Mouse (Mus musculus): ENCODE measurements around the gene Atg16l2. TPM values are rescaled to one million over a fixed set of nuclear protein-coding genes. Genes with fewer than 3 reads are reported as not detected.

Gene Atg16l2
- total and polyA plus RNA-seq, 3 experiments = 7.9 to 8.8 TPM; not detected in 1

- Histone ChIP-seq H3K9ac (ENCODE audit: control insufficient read depth, low read depth, low read length, poor library complexity, severe bottlenecking) (no peak overlapping the region), H3K4me1 (ENCODE audit: control insufficient read depth in 1 of 2, insufficient read depth in 2 of 2, low read length in 2 of 2) (peaks cover 2 to 10% of the 10 kb centered on the region in 2 experiments), H3K9me3 (replicated peaks; ENCODE audit: insufficient read depth, low read length) (no peaks in the 10 kb centered on the region), H3K27ac (ENCODE audit: control insufficient read depth, low read depth, low read length) (no peak overlapping the region), H3K27me3 (ENCODE audit: control insufficient read depth in 1 of 2, insufficient read depth in 2 of 2, low read length in 2 of 2) (no peaks in the 10 kb centered on the region), H3K79me2 (ENCODE audit: control insufficient read depth, insufficient read depth, low read length, poor library complexity) (no peaks in the 10 kb centered on the region), H3K4me3 (ENCODE audit: control insufficient read depth in 1 of 2, insufficient read depth in 1 of 2, low read depth in 2 of 2, low read length in 2 of 2) (no peak overlapping the region), H3K36me3 (ENCODE audit: control insufficient read depth in 1 of 2, insufficient read depth in 2 of 2, low read length in 2 of 2) (no peaks in the 10 kb centered on the region; a peak in 1 of 4 replicates)
- TF ChIP-seq MEF2A (IDR thresholded peaks at IDR 0.05; ENCODE audit: extremely low read depth, insufficient replicate concordance, low read depth, low read length, poor library complexity, severe bottlenecking) (no peak), TCF12 (IDR thresholded peaks at IDR 0.05; ENCODE audit: low read depth, low read length) (no peak), MYC (IDR thresholded peaks at IDR 0.05; ENCODE audit: low read depth, low read length) (no peak), SIN3A (IDR thresholded peaks at IDR 0.05; ENCODE audit: low read length) (no peak), MXI1 (IDR thresholded peaks at IDR 0.05; ENCODE audit: low read depth, low read length) (no peak), GABPA (IDR thresholded peaks at IDR 0.05; ENCODE audit: low read depth, low read length) (no peak)
- DNase-seq (ENCODE audit: low read depth, low spot score) = no peak
Observed at GRCm38 (mm10) chr7:101327263-101327662, 25.2 kb upstream of the Atg16l2 start.

GRCm38 (mm10) chr7:101326006-101326405 is 24.0 kb upstream of the Atg16l2 start:
- Histone ChIP-seq H3K9ac (ENCODE audit: control insufficient read depth, low read depth, low read length, poor library complexity, severe bottlenecking) (no peak overlapping the region), H3K4me1 (ENCODE audit: control insufficient read depth in 1 of 2, insufficient read depth in 2 of 2, low read length in 2 of 2) (peaks cover 2 to 17% of the 10 kb centered on the region in 2 experiments), H3K4me3 (ENCODE audit: control insufficient read depth in 1 of 2, insufficient read depth in 1 of 2, low read depth in 2 of 2, low read length in 2 of 2) (no peak overlapping the region), H3K27ac (ENCODE audit: control insufficient read depth, low read depth, low read length) (no peak overlapping the region), H3K9me3 (replicated peaks; ENCODE audit: insufficient read depth, low read length) (no peaks in the 10 kb centered on the region), H3K27me3 (ENCODE audit: control insufficient read depth in 1 of 2, insufficient read depth in 2 of 2, low read length in 2 of 2) (no peaks in the 10 kb centered on the region), H3K36me3 (ENCODE audit: control insufficient read depth in 1 of 2, insufficient read depth in 2 of 2, low read length in 2 of 2) (no peaks in the 10 kb centered on the region; a peak in 1 of 4 replicates), H3K79me2 (ENCODE audit: control insufficient read depth, insufficient read depth, low read length, poor library complexity) (no peaks in the 10 kb centered on the region; the same call in 1 of the 2 replicates)
- DNase-seq (ENCODE audit: low read depth, low spot score) = no peak
- TF ChIP-seq CHD1 (IDR thresholded peaks at IDR 0.05; ENCODE audit: low read depth, low read length) (no peak), ETS1 (IDR thresholded peaks at IDR 0.05; ENCODE audit: low read depth, low read length) (no peak), ZNF384 (IDR thresholded peaks at IDR 0.05; ENCODE audit: low read depth, low read length) (no peak)

- no peak overlapping the region for H3K9ac ChIP-seq (ENCODE audit: control insufficient read depth, low read depth, low read length, poor library complexity, severe bottlenecking)
- no peaks in the 10 kb centered on the region; a peak in 1 of 4 replicates for H3K36me3 ChIP-seq (ENCODE audit: control insufficient read depth in 1 of 2, insufficient read depth in 2 of 2, low read length in 2 of 2)
- H3K79me2 ChIP-seq (ENCODE audit: control insufficient read depth, insufficient read depth, low read length, poor library complexity) = no peaks in the 10 kb centered on the region; the same call in 1 of the 2 replicates
- TF ChIP-seq TBP (IDR thresholded peaks at IDR 0.05; ENCODE audit: low read depth, low read length) (no peak), E2F4 (IDR thresholded peaks at IDR 0.05; ENCODE audit: borderline replicate concordance, low read depth, low read length) (no peak), MYC (IDR thresholded peaks at IDR 0.05; ENCODE audit: low read depth, low read length) (no peak), RCOR1 (IDR thresholded peaks at IDR 0.05; ENCODE audit: low read depth, low read length) (no peak)
- H3K9me3 ChIP-seq (replicated peaks; ENCODE audit: insufficient read depth, low read length) = no peaks in the 10 kb centered on the region
- no peaks in the 10 kb centered on the region for H3K27me3 ChIP-seq (ENCODE audit: control insufficient read depth in 1 of 2, insufficient read depth in 2 of 2, low read length in 2 of 2)
- H3K27ac ChIP-seq (ENCODE audit: control insufficient read depth, low read depth, low read length) = no peak overlapping the region
- H3K4me3 ChIP-seq (ENCODE audit: control insufficient read depth in 1 of 2, insufficient read depth in 1 of 2, low read depth in 2 of 2, low read length in 2 of 2) = no peak overlapping the region
- H3K4me1 ChIP-seq (ENCODE audit: control insufficient read depth in 1 of 2, insufficient read depth in 2 of 2, low read length in 2 of 2) = peaks cover 2 to 17% of the 10 kb centered on the region in 2 experiments
- no peak for DNase-seq (ENCODE audit: low read depth, low spot score)
Observed at GRCm38 (mm10) chr7:101324142-101324962, 22.3 kb upstream of the Atg16l2 start.
